Mouse (Mus musculus): Measurements from ENCODE around the gene Card19. TPM values are rescaled to one million over a fixed set of nuclear protein-coding genes. Genes with fewer than 3 reads are reported as not detected.

The Card19 gene
- 23.1 and 26.2 TPM in 2 replicates for polyA plus RNA-seq (2014; fragmentation: Nextera tagmentation; extraction: Ambion mirVana)

- peaks cover 9% of the 10 kb centered on the region; the same call in 1 of the 2 replicates for H3K4me1 ChIP-seq (replicated peaks; ENCODE audit: control insufficient read depth, insufficient read depth, low read length)
- WGBS = under 1% methylated on average over 74 of the region's 78 CpGs
Observed at GRCm38 (mm10) chr13:49215504-49216219, at the start of gene Card19. Card19 (minus strand) TSS chr13:49216037.

GRCm38 (mm10) chr13:49260036-49260722, 44.3 kb upstream of the Card19 start:
- WGBS = 72% methylated on average over 15 of the region's 15 CpGs
- ATAC-seq (replicated peaks; ENCODE audit: low FRiP score) = no peak

More at GRCm38 (mm10) chr13:49215504-49216219, at the start of gene Card19:
- Histone ChIP-seq H3K9me3 (ENCODE audit: control insufficient read depth, low read length) (no peaks in the 10 kb centered on the region), H3K4me2 (peak within 1 kb of the TSS; percentile 97), H3K27ac (ENCODE audit: low read depth, low read length) (peak within 1 kb of the TSS; percentile 17), H3K27me3 (replicated peaks; ENCODE audit: control insufficient read depth, insufficient read depth, low read length) (no peaks in the 10 kb centered on the region), H3K4me3 (ENCODE audit: low read depth, low read length) (peak within 1 kb of the TSS; percentile 76), H3K9ac (ENCODE audit: low read depth, low read length) (peak within 1 kb of the TSS; percentile 76), H3K36me3 (ENCODE audit: control insufficient read depth, insufficient read depth, low read length) (no peaks in the 10 kb centered on the region)
- peak; percentile 92 for ATAC-seq (replicated peaks; ENCODE audit: low FRiP score)
- DNase-seq (ENCODE audit: low spot score) = peak; percentile 93

GRCm38 (mm10) chr13:49257819-49258313, 42.0 kb upstream of the Card19 start:
- Histone ChIP-seq H3K27ac (ENCODE audit: low read depth, low read length) (no peak overlapping the region), H3K4me1 (replicated peaks; ENCODE audit: control insufficient read depth, insufficient read depth, low read length) (no peaks in the 10 kb centered on the region), H3K36me3 (ENCODE audit: control insufficient read depth, insufficient read depth, low read length) (no peaks in the 10 kb centered on the region), H3K9me3 (ENCODE audit: control insufficient read depth, low read length) (no peaks in the 10 kb centered on the region), H3K27me3 (replicated peaks; ENCODE audit: control insufficient read depth, insufficient read depth, low read length) (no peaks in the 10 kb centered on the region), H3K4me2 (no peak overlapping the region), H3K9ac (ENCODE audit: low read depth, low read length) (no peak overlapping the region), H3K4me3 (ENCODE audit: low read depth, low read length) (no peak overlapping the region)
- DNase-seq (ENCODE audit: low spot score) = no peak
- ATAC-seq (replicated peaks; ENCODE audit: low FRiP score) = no peak
- 68% methylated on average over 3 of the region's 3 CpGs for WGBS

More at GRCm38 (mm10) chr13:49260036-49260722, 44.3 kb upstream of the Card19 start:
- no peaks in the 10 kb centered on the region for H3K36me3 ChIP-seq (ENCODE audit: control insufficient read depth, insufficient read depth, low read length)
- H3K4me3 ChIP-seq (ENCODE audit: low read depth, low read length) = no peak overlapping the region
- H3K27ac ChIP-seq (ENCODE audit: low read depth, low read length) = no peak overlapping the region
- no peaks in the 10 kb centered on the region for H3K9me3 ChIP-seq (ENCODE audit: control insufficient read depth, low read length)
- H3K4me2 ChIP-seq = no peak overlapping the region
- no peak overlapping the region for H3K9ac ChIP-seq (ENCODE audit: low read depth, low read length)
- H3K4me1 ChIP-seq (replicated peaks; ENCODE audit: control insufficient read depth, insufficient read depth, low read length) = no peaks in the 10 kb centered on the region
- no peaks in the 10 kb centered on the region for H3K27me3 ChIP-seq (replicated peaks; ENCODE audit: control insufficient read depth, insufficient read depth, low read length)
- DNase-seq (ENCODE audit: low spot score) = no peak

- Histone ChIP-seq H3K9ac (ENCODE audit: low read depth, low read length) (no peak overlapping the region), H3K27me3 (replicated peaks; ENCODE audit: control insufficient read depth, insufficient read depth, low read length) (peaks cover 9% of the 10 kb centered on the region), H3K4me3 (ENCODE audit: low read depth, low read length) (no peak overlapping the region), H3K4me1 (replicated peaks; ENCODE audit: control insufficient read depth, insufficient read depth, low read length) (peaks cover 10% of the 10 kb centered on the region), H3K36me3 (ENCODE audit: control insufficient read depth, insufficient read depth, low read length) (no peaks in the 10 kb centered on the region), H3K4me2 (no peak overlapping the region), H3K9me3 (ENCODE audit: control insufficient read depth, low read length) (no peaks in the 10 kb centered on the region), H3K27ac (ENCODE audit: low read depth, low read length) (no peak overlapping the region)
- WGBS = 79% methylated on average over 13 of the region's 13 CpGs
- ATAC-seq (replicated peaks; ENCODE audit: low FRiP score) (no peak), DNase-seq (ENCODE audit: low spot score) (no peak)
Observed at GRCm38 (mm10) chr13:49252746-49253145, 36.9 kb upstream of the Card19 start.

GRCm38 (mm10) chr13:49252113-49252512, 36.3 kb upstream of the Card19 start:
- no peak for DNase-seq (ENCODE audit: low spot score)

DNA sequence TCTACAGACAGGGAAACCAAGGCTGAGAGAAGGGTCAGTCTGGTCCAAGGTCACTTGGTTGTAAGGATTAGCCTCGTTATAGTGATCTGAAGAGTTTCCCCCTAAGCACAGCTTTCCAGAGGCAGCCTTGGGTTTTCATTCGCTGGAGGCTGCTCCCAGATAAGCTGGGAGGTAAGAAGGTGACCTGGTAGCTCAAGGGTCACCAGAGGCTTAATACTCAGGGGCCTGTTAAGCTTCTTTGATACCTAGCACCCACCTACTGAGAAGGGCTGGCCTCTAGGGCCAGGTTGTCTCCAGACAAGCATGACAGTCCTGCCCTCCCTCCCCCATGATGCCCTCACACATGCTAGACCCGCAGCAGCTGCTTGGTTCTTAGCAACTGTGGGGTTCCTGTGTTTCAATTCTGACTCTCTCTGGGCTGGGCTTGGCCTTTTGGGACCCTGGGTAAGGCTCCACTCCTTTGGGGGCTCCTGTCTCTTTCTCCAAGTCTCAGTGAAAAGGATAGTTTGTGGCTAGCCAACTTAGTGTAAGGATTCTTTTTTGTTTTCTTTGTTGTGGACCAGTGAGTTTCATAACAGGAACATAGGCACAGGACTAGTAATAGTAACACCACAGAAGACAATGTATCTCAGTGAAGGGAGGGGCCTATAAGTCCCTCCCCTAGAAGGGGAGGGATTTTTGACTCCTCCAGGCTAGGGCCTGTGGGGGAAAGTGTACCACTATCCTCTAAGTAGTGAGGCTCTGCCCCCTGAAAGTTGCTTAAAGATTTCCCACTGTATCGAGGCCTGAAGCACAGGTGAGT, 35.1 kb upstream of the Card19 start:
- Histone ChIP-seq H3K4me1 (replicated peaks; ENCODE audit: control insufficient read depth, insufficient read depth, low read length) (peaks cover 11% of the 10 kb centered on the region), H3K27ac (ENCODE audit: low read depth, low read length) (no peak overlapping the region), H3K27me3 (replicated peaks; ENCODE audit: control insufficient read depth, insufficient read depth, low read length) (peaks cover 18% of the 10 kb centered on the region), H3K9me3 (ENCODE audit: control insufficient read depth, low read length) (no peaks in the 10 kb centered on the region), H3K9ac (ENCODE audit: low read depth, low read length) (no peak overlapping the region), H3K36me3 (ENCODE audit: control insufficient read depth, insufficient read depth, low read length) (no peaks in the 10 kb centered on the region), H3K4me3 (ENCODE audit: low read depth, low read length) (no peak overlapping the region), H3K4me2 (no peak overlapping the region)
- ATAC-seq (replicated peaks; ENCODE audit: low FRiP score) (no peak), DNase-seq (ENCODE audit: low spot score) (no peak)
- 40% methylated on average over 4 of the region's 4 CpGs for WGBS

More at GRCm38 (mm10) chr13:49252113-49252512, 36.3 kb upstream of the Card19 start:
- no peaks in the 10 kb centered on the region for H3K36me3 ChIP-seq (ENCODE audit: control insufficient read depth, insufficient read depth, low read length)
- H3K27ac ChIP-seq (ENCODE audit: low read depth, low read length) = no peak overlapping the region
- H3K27me3 ChIP-seq (replicated peaks; ENCODE audit: control insufficient read depth, insufficient read depth, low read length) = peaks cover 15% of the 10 kb centered on the region
- H3K9me3 ChIP-seq (ENCODE audit: control insufficient read depth, low read length) = no peaks in the 10 kb centered on the region
- ATAC-seq (replicated peaks; ENCODE audit: low FRiP score) = no peak
- peaks cover 11% of the 10 kb centered on the region for H3K4me1 ChIP-seq (replicated peaks; ENCODE audit: control insufficient read depth, insufficient read depth, low read length)
- WGBS = 54% methylated on average over 2 of the region's 2 CpGs
- no peak overlapping the region for H3K4me2 ChIP-seq
- H3K9ac ChIP-seq (ENCODE audit: low read depth, low read length) = no peak overlapping the region
- no peak overlapping the region for H3K4me3 ChIP-seq (ENCODE audit: low read depth, low read length)

DNA sequence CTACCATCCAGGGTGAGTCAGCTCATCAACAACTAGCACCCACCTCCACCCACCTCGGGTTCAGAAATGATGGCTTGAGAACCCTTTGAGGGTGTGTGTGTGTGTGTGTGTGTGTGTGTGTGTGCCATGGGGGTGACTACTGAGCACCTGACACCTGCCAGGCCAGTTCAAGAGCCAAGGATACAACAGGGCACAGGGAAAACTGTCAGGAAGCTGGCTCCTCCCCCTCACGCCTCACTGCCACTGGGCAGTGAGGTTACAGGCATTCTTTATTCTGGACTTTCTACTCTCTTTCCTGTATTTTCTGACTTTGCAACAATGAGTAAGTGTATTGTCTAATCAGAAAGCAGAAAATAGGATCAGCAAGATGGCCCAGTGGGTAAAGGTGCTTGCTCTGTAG, 33.8 kb upstream of the Card19 start:
- 65% methylated on average over 2 of the region's 2 CpGs for WGBS
- H3K4me2 ChIP-seq = no peak overlapping the region
- no peak overlapping the region for H3K27ac ChIP-seq (ENCODE audit: low read depth, low read length)
- no peak for ATAC-seq (replicated peaks; ENCODE audit: low FRiP score)
- no peaks in the 10 kb centered on the region for H3K36me3 ChIP-seq (ENCODE audit: control insufficient read depth, insufficient read depth, low read length)
- no peak overlapping the region for H3K9ac ChIP-seq (ENCODE audit: low read depth, low read length)
- DNase-seq (ENCODE audit: low spot score) = no peak
- H3K27me3 ChIP-seq (replicated peaks; ENCODE audit: control insufficient read depth, insufficient read depth, low read length) = peaks cover 18% of the 10 kb centered on the region
- no peak overlapping the region for H3K4me3 ChIP-seq (ENCODE audit: low read depth, low read length)
- H3K9me3 ChIP-seq (ENCODE audit: control insufficient read depth, low read length) = no peaks in the 10 kb centered on the region
- H3K4me1 ChIP-seq (replicated peaks; ENCODE audit: control insufficient read depth, insufficient read depth, low read length) = peaks cover 11% of the 10 kb centered on the region

- Histone ChIP-seq H3K4me1 (replicated peaks; ENCODE audit: control insufficient read depth, insufficient read depth, low read length) (peaks cover 11% of the 10 kb centered on the region), H3K9ac (ENCODE audit: low read depth, low read length) (no peak overlapping the region), H3K4me3 (ENCODE audit: low read depth, low read length) (no peak overlapping the region), H3K27ac (ENCODE audit: low read depth, low read length) (no peak overlapping the region), H3K36me3 (ENCODE audit: control insufficient read depth, insufficient read depth, low read length) (no peaks in the 10 kb centered on the region), H3K27me3 (replicated peaks; ENCODE audit: control insufficient read depth, insufficient read depth, low read length) (peaks cover 18% of the 10 kb centered on the region), H3K4me2 (no peak overlapping the region), H3K9me3 (ENCODE audit: control insufficient read depth, low read length) (no peaks in the 10 kb centered on the region)
- no peak for ATAC-seq (replicated peaks; ENCODE audit: low FRiP score)
- 35% methylated on average over 3 of the region's 3 CpGs for WGBS
- no peak for DNase-seq (ENCODE audit: low spot score)
Observed at GRCm38 (mm10) chr13:49248923-49249322, 33.1 kb upstream of the Card19 start.
